Mouse (Mus musculus): ENCODE data around the gene Adamts14.

DNA sequence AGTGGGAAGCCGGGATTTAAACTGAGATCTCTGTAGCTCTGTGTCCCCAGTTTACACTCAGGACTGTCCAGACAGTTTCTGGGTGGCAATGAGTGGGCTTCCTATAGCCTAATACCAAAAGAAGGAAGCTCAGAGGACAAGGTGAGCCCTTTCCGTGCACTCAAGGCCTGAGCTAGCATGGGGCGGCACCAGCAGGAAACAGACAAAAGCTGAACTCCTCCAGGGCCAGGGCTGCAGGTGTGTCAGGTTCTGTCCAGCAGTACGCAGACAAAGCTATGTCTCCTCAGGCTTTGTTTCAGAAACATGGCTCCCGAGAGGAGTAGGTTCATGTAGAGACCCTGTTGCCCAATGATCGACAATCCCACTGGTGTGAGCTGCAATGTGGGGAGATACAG, 35.9 kb downstream of the Adamts14 start:
- TF ChIP-seq POLR2A (IDR thresholded peaks at IDR 0.05; ENCODE audit: control insufficient read depth, low read depth, low read length) = no peak
- no peak for TF ChIP-seq CTCF (IDR thresholded peaks at IDR 0.05; ENCODE audit: control insufficient read depth, insufficient read depth, insufficient replicate concordance, low read depth, low read length)

Measured in testis, adult 2 months (tissue).